Mouse (Mus musculus) retina, postnatal 1 day (tissue): ENCODE measurements at regions not wholly inside any gene's neighbourhood (a gene's known extent, or its start where the extent isn't known, plus 50 kb on each side); places are given as distances from the start of the nearest gene placed in this dataset.

Experiments used
- DNase-seq: peaks from one replicate; pipeline ENCODE4 v3.0.0-alpha.2; 2012

DNA sequence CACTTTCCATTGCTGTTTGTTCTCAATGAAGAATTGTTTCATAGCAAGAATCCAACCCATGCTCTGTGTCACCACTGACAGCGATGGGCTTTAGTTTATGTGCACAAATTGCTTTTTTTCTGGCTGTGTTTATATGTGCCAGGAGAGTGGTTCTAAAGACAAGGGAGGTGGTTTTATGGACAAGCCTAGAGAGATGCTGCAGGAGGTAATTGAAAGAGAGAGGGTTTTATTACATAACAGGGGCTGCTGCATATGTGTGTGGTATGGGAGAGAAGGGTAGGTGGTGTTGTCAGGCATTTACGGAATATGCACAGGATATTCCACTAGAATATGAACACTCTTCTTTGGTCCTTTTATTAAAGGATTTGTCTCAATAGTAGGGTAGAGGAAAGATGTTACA lies 340.2 kb downstream of the Btg1 start:
- no peak for DNase-seq

DNA sequence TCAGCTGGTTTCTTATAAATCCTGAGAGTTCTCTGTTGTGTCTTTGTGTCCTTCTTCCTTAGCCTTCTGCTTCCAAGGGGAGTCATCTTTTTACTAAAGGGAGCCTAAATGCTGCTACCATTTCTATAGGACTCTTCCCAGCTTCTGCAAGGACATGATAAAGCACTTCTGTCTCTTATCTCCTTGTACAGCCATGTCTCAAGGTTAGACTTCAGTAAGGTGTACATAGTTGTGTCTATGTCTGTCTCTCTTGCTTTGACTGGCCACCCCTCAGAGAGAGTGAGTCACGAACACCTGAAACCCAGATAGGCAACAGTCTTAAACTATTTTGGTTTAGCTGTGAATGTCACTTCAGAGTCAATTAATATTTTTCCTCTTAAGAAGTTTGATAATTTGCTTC lies 353.0 kb downstream of the Btg1 start:
- no peak for DNase-seq

DNA sequence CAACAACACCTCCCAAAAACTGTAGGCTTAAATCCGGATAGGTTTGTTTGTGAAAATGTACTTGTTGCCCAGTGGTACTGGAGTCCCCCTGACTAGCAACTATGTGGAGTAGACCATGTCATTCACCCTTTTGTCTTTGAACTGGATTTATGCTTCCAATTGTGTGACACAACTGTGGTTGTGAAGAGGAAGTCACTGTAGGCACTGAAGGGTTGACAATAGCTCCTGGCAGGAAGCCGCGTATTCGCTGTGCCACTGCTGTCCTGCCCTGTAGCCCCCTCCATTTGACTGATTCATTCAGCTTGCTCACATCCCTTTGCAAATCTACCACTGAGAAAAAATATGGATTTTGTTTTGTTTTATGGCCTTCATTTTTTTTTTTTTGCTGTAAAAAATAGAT lies 353.9 kb downstream of the Btg1 start:
- DNase-seq: no peak

DNA sequence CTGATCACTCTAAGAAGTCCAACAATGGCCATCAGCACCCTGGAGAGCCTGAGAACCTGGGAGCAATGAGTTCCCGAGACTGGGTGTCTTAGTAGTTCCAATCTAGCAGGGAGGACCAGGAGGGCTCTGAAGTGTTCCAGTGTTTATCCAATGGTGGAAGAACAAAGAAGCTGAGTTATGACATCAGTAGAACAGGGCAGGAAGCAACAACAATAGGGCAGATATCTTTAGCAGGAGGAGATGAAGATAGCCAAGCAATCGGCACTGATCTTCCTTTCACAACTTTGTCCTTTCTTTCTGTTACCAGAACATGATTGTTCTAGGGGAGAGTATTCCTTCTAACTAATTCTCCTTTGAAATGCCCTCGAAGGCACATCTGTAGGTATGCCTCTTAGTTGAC lies 355.0 kb downstream of the Btg1 start:
- no peak for DNase-seq

DNA sequence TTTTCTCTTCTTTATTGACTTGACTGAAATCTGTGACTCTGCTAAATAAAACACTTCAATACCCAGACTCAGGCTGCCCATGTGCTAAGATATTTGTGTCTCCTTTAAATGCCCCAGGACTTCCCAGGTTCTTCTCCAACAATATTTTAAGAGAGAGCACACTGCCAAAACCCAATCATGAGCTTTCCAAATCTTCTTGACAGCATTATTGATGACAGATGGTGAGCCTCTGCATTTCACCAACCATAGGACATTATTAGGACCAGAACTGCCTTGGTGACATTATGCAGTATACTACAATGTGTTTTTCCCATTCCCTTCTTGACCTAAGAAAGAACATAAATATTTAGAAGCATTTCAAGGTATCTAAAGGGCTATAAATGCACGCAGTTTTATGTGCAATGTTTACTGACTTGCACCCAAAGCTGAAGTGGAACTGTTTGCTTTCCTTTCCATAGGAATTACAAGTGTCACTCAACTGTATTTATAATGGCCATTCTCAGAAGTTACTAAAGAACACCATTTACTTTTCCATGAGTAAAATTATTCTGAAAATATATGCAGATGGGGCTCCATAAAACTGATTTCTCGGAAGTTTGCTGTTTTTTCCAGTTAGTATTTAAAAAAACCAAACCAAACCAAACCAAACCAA lies 357.6 kb downstream of the Btg1 start:
- no peak for DNase-seq

DNA sequence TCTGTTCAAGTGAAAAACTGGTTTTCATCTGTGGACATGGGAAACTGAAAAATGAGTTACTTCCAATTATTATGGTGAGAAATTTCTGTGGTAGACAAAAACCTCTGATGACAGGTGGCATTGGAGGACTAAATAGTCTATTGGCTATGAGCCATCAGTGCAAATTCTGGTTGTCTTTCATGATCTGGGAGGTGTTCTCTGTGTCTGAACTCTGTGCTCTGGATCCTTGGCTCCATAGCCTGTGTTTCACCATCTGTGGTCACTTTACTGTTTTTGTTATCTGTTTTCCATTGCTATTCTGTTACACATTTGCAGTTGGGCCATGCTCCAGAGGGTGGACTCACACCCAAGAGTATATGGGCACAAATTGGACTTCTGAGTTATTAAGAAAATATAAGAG lies 359.9 kb downstream of the Btg1 start:
- no peak for DNase-seq

DNA sequence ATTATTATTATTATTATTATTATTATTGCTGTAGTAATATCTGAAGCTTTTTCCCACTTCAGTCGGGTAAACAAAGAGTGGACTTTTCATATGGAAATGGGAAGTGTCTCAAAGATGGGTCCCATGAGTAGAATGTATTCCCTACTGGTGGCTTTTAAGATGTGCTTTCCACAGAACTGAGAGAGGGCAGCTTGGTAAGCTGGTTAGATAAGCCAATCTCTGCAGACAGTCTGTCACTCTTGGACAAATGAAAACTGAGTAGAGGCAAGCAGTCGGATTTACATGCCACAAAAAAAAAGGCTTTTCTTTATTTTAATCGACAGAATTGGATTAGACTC lies 363.7 kb downstream of the Btg1 start:
- no peak for DNase-seq

DNA sequence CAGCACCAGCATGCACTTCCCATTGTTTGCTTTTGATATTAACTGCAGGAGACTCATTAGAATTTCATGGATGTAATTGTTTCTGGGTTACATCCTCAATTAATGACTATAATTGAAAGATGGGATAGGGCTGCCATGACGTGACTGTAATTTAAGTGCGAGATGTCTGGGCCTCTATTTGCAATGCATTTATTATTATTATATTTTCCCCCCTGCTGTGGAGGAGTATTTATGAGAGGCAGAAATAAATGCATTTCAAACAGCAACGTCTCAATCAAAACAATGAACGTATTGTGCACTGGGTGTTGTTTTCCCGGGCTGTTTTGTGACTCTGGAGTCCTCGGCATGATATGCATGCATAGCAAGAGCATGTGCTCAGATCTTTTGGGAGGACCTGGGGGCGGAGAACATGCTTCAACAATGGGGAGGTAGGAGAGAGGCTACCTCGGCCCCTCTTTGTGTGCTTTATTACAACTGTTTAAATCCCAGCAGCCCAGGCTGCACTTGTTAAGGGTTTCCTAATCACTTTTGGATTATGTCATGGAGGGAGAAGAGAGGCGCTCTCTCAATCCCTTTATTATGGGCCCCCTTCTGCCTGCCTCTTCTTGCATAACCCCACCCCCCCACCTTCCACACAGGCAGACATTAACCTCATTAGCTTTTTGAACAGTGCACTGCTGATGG lies 364.2 kb downstream of the Btg1 start:
- peak; percentile 94 for DNase-seq

DNA sequence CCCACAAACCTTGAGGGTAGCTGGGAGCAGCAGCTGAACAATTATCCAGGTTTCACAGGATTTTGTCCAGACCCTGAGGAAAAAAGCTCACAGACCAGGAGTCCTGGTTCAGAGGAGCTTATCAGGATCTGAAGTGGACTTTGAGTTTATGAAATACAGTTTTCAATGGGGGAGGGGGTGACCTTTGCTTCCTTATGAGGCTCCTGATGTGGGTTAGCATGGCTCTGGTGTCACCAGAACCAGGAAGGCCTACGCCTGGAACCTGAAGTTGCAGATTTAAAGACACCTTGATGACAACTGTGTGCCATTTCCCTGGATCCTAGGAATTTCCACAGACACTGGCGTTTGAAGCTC lies 364.7 kb downstream of the Btg1 start:
- no peak for DNase-seq

DNA sequence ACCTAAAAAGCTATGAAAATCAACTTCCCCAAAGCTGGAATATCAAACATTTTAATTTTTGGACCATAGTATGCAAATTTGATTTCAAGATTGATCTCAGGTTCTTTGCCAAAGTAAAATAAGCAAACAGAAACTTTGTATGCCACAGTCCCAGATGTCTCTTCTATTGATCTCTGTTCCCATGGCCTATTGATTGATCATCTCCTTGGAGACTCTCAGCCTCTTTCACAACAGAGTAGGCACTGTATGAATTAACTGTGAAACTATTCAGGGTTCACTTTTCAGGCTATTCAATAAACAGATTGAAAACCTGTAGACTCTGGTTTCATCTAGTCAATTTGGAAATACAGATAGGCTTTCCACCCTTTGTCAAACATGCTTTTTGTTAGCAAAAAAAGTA lies 384.1 kb downstream of the Btg1 start:
- DNase-seq: no peak

DNA sequence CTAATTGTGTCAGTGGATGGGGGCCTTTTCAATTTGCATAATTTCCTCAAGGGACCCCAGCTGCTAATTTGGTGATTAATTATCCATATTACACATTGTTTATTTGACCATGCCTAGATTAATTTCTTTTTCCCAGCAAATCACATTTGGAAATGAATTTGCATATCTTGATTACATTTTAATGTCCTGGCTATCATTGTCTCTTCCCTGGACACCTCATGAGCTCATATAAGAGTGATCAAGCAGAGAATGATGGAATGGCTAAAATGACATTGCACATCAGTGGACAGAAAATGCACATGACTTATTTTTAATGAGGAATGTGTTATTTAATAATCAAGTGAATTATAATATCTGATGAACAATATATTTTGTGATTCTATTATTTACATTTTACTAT lies 392.1 kb downstream of the Btg1 start:
- no peak for DNase-seq

DNA sequence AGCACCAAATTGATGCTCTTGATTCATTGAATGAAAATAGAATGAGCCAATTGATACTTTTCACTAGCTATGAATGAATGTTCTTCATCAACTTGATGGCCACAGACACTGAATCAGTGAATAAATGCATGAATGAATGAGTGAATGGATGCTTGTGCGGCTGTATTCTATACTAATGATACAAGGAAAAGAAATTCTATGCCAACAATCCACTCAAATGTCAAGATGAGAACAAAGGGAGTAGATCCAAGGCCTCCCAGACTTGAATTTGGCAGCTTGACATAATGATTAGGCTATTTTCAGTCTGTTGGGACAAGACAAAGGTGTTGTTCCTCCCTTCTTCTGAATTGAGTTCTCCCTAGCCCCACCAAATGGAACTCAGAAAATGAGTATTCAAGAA lies 393.1 kb downstream of the Btg1 start:
- DNase-seq: no peak

DNA sequence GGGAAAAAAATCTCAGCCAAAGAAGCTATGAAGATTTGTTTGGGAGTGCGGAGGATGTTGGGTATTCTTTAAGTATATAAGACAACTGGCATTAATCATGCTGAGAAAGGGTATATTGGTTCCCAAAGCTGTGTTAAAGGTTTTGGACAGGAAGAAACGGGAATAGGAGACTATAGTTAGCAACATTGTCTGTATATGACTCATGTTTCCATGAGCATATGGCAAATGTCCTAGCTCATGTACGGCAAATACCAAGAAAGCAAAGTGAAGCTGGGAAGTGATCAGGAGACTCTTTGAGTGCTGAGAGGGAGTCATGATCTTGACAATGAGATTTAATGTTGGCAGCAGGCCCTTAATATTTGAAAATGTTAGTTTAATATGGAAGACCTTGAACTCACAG lies 401.8 kb downstream of the Btg1 start:
- DNase-seq: no peak

DNA sequence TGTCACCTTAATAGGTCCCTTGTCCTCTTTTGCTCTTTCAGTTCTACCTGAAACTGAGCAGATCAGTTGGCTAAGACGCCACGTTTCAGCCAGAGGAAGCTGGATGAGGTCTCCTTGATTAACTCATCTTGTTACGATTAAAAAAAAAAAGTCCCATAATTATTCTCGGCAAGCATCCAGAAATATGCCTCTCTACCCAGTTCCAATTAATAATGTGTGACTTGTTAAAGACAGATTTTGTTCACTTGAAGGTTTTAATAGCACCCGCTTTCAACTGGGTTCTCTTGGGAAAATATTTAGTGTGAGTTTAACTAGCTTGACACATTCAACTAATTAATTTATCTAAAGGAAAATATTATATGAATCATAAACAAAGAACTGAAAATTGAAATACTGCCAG lies 412.0 kb downstream of the Btg1 start:
- peak; percentile 52 for DNase-seq

DNA sequence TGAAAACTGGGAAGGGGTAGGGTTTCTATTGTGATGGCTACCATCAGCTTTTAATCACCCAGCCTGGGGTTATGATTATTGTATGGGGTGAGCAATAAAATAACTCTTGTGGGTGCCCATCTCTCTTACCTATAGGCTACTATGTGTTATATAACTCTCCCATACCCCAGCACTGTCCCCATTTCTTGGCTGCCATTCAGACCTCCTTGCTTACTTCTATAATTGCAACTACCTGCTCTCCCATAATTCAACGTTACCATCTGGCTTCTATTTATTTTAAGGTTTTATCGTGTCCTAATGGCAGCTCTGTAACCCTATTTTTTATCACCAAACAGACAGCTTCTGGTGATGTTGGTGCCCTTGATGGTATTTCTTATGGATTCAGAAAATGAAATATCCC lies 414.2 kb downstream of the Btg1 start:
- no peak for DNase-seq

DNA sequence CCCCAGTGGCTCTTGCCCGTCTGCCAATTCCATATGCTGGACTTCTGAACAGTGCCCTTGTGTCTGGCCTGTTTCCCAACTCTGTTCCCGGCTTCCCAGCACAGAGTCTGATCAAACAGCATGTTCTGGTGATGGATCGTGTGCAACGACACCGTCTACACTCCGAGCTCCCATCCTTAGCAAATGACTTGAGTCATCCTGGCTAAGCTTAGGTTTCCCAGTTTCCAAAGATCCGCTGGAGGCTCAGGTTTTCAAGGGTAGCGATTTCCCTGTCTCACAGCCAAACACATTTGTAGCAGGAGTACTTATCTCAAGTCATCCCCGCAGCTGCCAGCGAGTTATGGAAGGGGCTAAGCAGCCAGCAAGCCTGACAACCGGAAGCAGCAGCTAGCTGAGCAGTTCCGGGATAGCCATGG lies 418.6 kb downstream of the Btg1 start:
- DNase-seq: no peak

DNA sequence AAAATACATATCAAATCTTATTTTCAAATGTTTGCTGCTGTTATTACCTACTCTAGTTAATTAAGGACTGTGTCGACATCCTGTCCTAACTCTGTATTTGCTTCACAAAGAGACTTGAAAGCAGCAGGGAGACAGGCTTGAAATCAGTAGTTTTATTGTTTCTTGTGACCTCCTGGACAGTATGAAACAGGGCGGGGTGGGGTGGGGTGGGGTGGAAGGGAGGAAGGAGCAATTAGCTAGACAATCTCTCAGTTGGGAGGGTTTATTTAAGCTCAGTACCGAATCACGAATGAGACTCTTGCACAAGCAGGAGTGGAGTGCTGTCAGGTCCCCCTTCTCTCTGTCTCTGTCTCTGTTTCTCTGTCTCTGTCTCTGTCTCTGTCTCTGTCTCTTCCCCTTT lies 421.2 kb downstream of the Btg1 start:
- DNase-seq: no peak

DNA sequence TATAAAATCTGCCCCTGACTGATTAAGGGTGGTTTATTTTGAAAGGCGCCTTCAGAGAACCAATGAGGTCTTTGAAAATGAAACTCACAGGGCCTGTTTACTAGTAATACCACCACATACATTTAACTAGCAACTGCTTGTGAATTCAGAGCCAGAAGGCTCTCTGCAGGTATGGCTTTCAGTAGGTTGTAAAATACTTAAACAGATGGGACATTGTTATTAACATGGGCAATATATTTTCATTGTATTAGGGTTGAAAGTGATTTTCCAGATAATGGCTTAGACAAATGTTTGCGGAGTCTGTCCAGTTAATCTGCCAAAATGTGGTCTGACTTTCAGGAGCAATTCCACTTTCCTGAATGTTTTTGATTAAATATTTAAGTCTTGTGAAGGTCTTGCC lies 430.8 kb downstream of the Btg1 start:
- DNase-seq: no peak

DNA sequence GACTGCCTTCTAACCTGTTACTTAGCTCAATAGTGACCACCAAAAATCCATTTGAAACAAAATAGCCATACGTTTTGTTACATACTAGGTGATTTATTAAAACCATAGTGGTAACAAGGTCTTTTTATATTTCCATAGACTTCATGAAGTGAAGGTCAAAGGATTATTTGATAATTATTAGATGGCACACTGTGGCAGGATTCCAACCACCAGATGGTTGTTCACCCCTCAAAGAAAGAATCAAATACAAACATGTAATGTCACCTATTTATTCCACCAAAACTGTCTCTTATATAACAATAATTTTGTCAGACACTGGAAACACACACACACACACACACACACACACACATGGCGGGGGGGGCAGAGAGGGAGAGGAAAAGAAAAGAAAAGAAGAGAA lies 431.2 kb downstream of the Btg1 start:
- DNase-seq: no peak

DNA sequence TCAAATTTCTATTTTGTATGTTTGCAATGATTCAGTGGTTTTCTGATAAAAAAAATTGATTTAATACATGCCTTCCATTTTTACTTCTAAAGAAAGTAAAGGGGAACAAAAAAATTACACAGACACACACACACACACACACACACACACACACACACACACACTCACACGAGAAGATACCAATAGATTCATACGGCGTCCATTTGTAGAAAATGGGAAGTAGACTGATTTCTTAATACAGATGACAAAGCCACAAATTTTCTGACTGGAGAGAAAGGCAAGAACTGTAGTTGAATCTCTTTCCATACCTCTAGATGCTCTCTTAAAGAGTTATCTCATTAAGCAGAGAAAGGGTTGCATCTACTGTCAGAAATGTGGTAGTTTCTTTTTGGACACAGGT lies 424.9 kb upstream of the Dcn start:
- no peak for DNase-seq

DNA sequence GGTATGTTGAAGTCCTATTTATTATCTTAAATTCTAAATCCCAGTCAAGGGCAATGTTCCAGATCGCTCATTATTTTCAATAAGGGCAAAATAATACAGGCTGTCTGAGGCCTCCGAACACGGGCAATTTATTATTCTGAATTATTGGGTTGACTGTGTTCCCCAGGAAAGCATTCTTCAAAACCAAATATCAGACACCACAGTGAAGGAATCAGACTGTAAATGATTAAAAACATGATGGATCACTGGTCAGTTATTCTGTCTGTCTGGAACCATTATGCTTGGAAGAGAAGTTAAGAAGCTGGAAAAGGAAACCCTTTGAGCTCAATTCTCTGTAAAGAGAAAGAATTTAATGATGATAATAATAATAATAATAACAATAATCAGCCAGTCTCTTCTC lies 417.4 kb upstream of the Dcn start:
- DNase-seq: no peak

DNA sequence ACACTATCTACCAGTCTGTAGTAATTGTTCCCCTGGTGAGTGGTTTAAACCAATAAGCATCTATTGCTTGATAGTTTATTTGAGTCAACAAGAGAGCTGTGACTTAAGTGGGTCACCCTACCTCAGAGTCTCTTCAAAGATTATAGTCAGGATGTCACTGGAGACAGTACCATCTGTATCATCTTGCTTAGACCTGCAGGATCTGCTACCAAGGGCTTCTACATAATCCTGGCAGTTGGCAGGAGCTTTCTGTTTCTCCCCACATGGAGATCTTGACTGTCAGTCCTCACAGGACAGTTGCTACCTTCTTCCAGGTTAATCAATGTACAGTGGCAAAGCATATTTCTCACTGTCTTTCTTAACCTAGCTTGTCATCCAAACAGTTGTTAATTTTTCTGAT lies 414.9 kb upstream of the Dcn start:
- no peak for DNase-seq

DNA sequence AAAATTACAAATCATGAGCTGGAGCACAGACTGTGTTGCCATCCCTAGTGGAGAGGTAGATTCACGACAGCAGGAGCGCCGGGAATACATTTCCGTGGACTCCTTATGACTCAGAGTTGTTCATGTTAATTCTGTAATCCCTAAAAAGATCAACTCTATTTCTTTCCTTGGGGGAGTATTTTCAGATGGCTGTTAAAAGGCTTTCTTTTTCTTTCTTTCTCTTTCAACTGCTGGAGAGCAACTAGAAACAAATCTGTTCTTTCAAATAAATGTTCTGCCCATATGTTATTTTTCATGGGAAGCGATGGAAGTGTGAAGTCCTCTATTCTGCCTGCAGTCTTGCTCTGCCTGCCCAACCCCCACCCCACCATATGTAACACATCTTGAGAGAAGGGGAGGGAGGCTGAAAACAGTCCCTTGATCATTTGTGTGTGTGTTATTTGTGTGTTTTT lies 401.4 kb upstream of the Dcn start:
- DNase-seq: no peak

DNA sequence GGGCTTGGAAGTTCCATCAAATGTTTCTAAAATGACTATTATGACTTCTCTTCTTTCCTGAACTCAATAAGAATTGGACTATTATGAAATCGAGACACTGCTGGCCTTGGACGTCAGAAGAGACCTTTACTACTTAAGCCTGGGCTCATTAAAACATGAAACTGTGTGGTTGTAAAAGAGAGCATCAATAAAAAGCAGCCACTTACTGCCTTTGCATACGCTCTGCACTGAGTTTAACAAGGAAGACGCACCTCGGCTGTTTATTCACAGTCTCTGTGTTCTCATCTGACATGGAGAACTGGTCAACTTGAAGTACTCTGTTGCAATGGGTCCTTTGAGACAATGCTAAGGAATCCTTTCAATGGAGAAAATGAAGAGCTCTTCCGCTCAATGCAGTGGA lies 399.8 kb upstream of the Dcn start:
- no peak for DNase-seq

DNA sequence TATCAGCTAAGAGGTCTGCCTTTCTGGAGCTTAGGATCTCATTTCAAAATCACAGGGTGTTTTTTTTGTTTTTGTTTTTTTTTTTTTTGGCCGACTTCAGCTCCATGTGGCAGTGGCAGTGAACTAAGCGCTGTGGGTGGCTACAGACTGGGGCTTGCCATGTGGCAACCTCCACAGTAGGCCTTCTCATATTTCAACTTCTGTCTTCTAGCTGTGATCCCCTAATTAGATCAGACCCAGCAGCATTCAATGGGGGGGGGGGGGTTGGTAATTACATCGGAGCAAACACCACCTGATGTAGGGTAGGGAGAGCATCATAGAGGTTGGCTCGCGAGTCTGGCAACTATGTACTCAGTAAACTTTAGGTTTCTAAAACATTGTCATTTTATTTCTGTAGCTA lies 392.1 kb upstream of the Dcn start:
- DNase-seq: peak; percentile 28
